Mouse (Mus musculus) liver, postnatal 0 days (tissue): ENCODE data around the gene Gm20388.

Source experiments
- CTCF ChIP-seq: sonication (generic); IDR thresholded peaks from 2 replicates; pipeline ENCODE4 v1.5.1; 2016; ENCODE audit warnings: antibody characterized with exemption, low read depth
- EP300 ChIP-seq: IDR thresholded peaks from 2 replicates; pipeline ENCODE4 v1.6.1; 2016; ENCODE audit warnings: antibody characterized with exemption, low read depth, mild to moderate bottlenecking

DNA sequence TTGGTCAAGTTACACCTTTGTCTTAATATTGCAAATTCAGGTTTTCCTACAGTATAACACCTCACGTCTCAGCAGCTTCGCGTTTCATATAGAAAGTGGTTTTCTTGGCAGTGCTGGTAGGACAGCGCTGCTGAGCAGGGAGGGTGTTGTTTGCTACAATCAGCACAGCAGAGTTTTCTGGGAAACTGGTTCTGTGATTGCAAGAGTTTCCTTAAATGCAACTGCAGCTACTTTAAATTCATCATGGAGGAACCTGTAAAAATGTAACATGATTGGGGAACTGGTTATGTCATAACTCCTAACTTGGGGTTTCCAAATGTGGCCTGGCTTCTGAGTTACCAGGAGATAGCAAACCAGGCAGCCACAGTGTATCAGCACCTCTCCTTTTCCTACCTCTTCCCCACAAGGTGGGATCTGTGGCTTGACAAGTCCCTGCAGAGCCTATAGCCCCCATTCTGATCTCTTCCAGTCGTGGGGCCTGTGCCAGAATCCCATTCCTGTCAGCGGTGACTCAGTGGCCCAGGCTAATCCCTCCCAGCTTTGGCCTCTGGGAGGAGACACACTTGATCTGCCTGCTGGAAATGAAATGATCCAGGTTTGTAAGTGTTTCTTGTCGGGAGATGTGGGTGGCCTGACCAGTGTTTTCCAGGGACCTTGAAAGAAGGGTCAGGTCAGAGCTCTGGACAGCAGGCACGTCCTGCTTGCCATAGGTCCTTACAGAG lies 2109.6 kb downstream of the Gm20388 start:
- no peak for TF ChIP-seq CTCF
- TF ChIP-seq EP300, result no peak
